Mouse (Mus musculus) brain, adult 2 months (tissue): ENCODE measurements at regions not wholly inside any gene's neighbourhood (a gene's known extent, or its start where the extent isn't known, plus 50 kb on each side); places are given as distances from the start of the nearest gene placed in this dataset.

Experiments used
- DNase-seq: peaks from one replicate; pipeline ENCODE4 v3.0.0; 2011; ENCODE audit warnings: low read depth, low spot score

GRCm38 (mm10) chr13:39702621-39703020 lies 658.6 kb downstream of the Ofcc1 start:
- no peak for DNase-seq

- peak; percentile 10 for DNase-seq
These were observed 669.8 kb downstream of the Ofcc1 start for GRCm38 (mm10) chr13:39691291-39692024.

- DNase-seq: no peak
These were observed 696.7 kb downstream of the Ofcc1 start for GRCm38 (mm10) chr13:39664548-39664947.

GRCm38 (mm10) chr13:39649457-39649856 lies 688.8 kb upstream of the Slc35b3 start:
- peak; percentile 5 for DNase-seq

- peak; percentile 81 for DNase-seq
These were observed 686.7 kb upstream of the Slc35b3 start for GRCm38 (mm10) chr13:39647367-39647766.

GRCm38 (mm10) chr13:39631506-39632132 lies 670.9 kb upstream of the Slc35b3 start:
- peak; percentile 51 for DNase-seq
